Mouse (Mus musculus) cortical plate, adult 2 months (tissue): ENCODE data around the gene Setd3.

Experiments used
- CTCF ChIP-seq: fragments of 200-500 bp; IDR thresholded peaks from 2 replicates; pipeline ENCODE4 v1.5.1; 2011; ENCODE audit warnings: mild to moderate bottlenecking, control low read depth, low read length; ENCODE audit not compliant: insufficient read depth; ENCODE audit errors: extremely low read depth
- POLR2A ChIP-seq: fragments of 200-500 bp; IDR thresholded peaks from 2 replicates; pipeline ENCODE4 v1.6.1; 2011; ENCODE audit warnings: mild to moderate bottlenecking, low read length, control low read depth; ENCODE audit not compliant: insufficient read depth; ENCODE audit errors: extremely low read depth

DNA sequence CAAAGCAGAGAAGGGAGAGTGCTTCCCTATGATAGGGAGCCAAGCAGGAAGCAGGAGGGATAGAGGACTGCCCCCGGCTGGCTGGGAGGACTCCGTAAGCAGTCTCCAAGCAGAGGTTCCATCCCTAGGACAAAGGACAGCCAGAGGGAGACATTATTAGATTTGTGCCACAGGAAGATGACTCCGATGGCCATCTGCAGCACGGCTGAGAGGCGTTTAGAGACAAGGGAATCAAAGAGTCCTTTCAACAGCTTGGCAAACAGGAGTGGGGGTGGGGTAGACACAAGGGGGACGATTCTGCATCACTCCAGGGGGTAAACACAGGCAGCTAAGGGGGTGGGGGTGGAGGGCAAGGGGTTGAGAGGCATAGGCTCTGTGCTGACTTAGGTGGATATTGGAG is 115.1 kb downstream of the Setd3 start:
- TF ChIP-seq CTCF (no peak), POLR2A (no peak)
